Mouse (Mus musculus) layer of hippocampus, postnatal 14 days (tissue): Measurements from ENCODE around the gene Gm13889. TPM values are rescaled to one million over a fixed set of nuclear protein-coding genes. Genes with fewer than 3 reads are reported as not detected.

Source experiments
- total RNA-seq, 2 experiments: library from RNA; stranded (reverse); gene quantifications; 2 replicates each; pipeline ENCODE4 v1.2.3; 2021

Gene Gm13889
- total RNA-seq, 2 experiments from 2014 or later: 48.0 to 49.2 TPM

Other genes starting within 250 kb of the Gm13889 start
- 10 to 100 TPM; 50.7 to 58.4 TPM for gene Ext2, start 134.6 kb downstream of the Gm13889 start, total RNA-seq
- 1 to 10 TPM; 4.4 to 4.7 TPM for gene Accs, start 107.3 kb downstream of the Gm13889 start, total RNA-seq
- gene Accsl, start 88.0 kb downstream of the Gm13889 start, total RNA-seq: under 1 TPM; 0.72 to 0.90 TPM
- gene Gm27027, start 39.2 kb upstream of the Gm13889 start, total RNA-seq: not detected
- 10 to 100 TPM; 21.0 to 26.7 TPM for gene Alkbh3, start 53.6 kb upstream of the Gm13889 start, total RNA-seq
- 10 to 100 TPM; 84.8 to 91.3 TPM for gene Hsd17b12, start 200.8 kb upstream of the Gm13889 start, total RNA-seq